Mouse (Mus musculus) stomach, postnatal 0 days (tissue): ENCODE results near the gene Kcnma1. TPM values are rescaled to one million over a fixed set of nuclear protein-coding genes. Genes with fewer than 3 reads are reported as not detected.

Source experiments
- ATAC-seq: fragments of 200-750 bp; cut with Nextera tagmentation; 2 replicates; pipeline ENCODE4 v1.8.0; 2017; ENCODE audit not compliant: low FRiP score, low TSS enrichment
- DNase-seq: peaks from one replicate; pipeline ENCODE4 v3.0.0-alpha.2; 2016; ENCODE audit warnings: low spot score
- H3K27ac ChIP-seq: fragments of 300-500 bp; sonication (generic); replicated peaks from 2 replicates; pipeline ENCODE4 v1.5.1; 2014; ENCODE audit warnings: mild to moderate bottlenecking, control low read depth
- H3K27me3 ChIP-seq: fragments of 300-500 bp; sonication (generic); 2 replicates; pipeline ENCODE4 v1.6.1; 2014; ENCODE audit warnings: low read length; ENCODE audit not compliant: control insufficient read depth, insufficient read depth
- H3K36me3 ChIP-seq: fragments of 300-500 bp; sonication (generic); 2 replicates; pipeline ENCODE4 v1.6.1; 2014; ENCODE audit warnings: low read length, mixed read lengths; ENCODE audit not compliant: control insufficient read depth, insufficient read depth
- H3K4me1 ChIP-seq: fragments of 300-500 bp; sonication (generic); replicated peaks from 2 replicates; pipeline ENCODE4 v1.6.1; 2014; ENCODE audit warnings: antibody characterized with exemption; ENCODE audit not compliant: control insufficient read depth, insufficient read depth
- H3K4me2 ChIP-seq: fragments of 300-500 bp; sonication (generic); replicated peaks from 2 replicates; pipeline ENCODE4 v1.6.1; 2014; ENCODE audit warnings: low read depth, mild to moderate bottlenecking, control low read depth, moderate library complexity
- H3K4me3 ChIP-seq: fragments of 300-500 bp; sonication (generic); 2 replicates; pipeline ENCODE4 v1.5.1; 2014; ENCODE audit warnings: low read depth, low read length, control low read depth
- H3K9ac ChIP-seq: fragments of 300-500 bp; sonication (generic); 2 replicates; pipeline ENCODE4 v1.6.1; 2014; ENCODE audit warnings: mild to moderate bottlenecking, low read length, control low read depth, mixed read lengths
- H3K9me3 ChIP-seq: fragments of 300-500 bp; sonication (generic); 2 replicates; pipeline ENCODE4 v1.6.1; 2016; ENCODE audit warnings: low read length; ENCODE audit not compliant: control insufficient read depth
- CTCF ChIP-seq: IDR thresholded peaks from 2 replicates; pipeline ENCODE4 v1.5.1; 2016; ENCODE audit warnings: antibody characterized with exemption, low read depth, mild to moderate bottlenecking, moderate library complexity
- EP300 ChIP-seq: optimal IDR thresholded peaks from 2 replicates; pipeline ENCODE3; 2016; ENCODE audit warnings: antibody characterized with exemption
- WGBS: fragments of 180-500 bp; shearing (Covaris S2); extraction: QIAGEN DNeasy Blood & Tissue Kit; methylation state at CpG from one replicate; pipeline ENCODE4 v1.1.7; 2014; 5-methylcytosine and 5-hydroxymethylcytosine counted together
- polyA plus RNA-seq: library from polyadenylated mRNA; unstranded; fragments of >200 nt; fragmentation: Nextera tagmentation; extraction: Ambion mirVana; gene quantifications from 2 replicates; pipeline ENCODE4 v1.2.1, GENCODE M21; 2015

Gene Kcnma1
- polyA plus RNA-seq, 1 experiment from 2014 or later: 13.3 TPM

- Histone ChIP-seq H3K4me3 (no peak overlapping the region), H3K4me1 (no peaks in the 10 kb centered on the region), H3K9ac (no peak overlapping the region), H3K27me3 (no peaks in the 10 kb centered on the region), H3K36me3 (no peaks in the 10 kb centered on the region), H3K27ac (no peak overlapping the region), H3K9me3 (no peaks in the 10 kb centered on the region), H3K4me2 (no peak overlapping the region)
- TF ChIP-seq CTCF (no peak), EP300 (no peak)
- 55% methylated on average over 2 of the region's 2 CpGs for WGBS
- ATAC-seq (no peak), DNase-seq (no peak)
These were observed 159.3 kb downstream of the Kcnma1 start for GRCm38 (mm10) chr14:23854946-23855345.

GRCm38 (mm10) chr14:23848529-23849141 lies 165.7 kb downstream of the Kcnma1 start:
- no peak overlapping the region for H3K4me3 ChIP-seq
- no peaks in the 10 kb centered on the region for H3K27me3 ChIP-seq
- TF ChIP-seq CTCF: no peak
- no peak for TF ChIP-seq EP300
- no peaks in the 10 kb centered on the region for H3K9me3 ChIP-seq
- no peak overlapping the region for H3K27ac ChIP-seq
- ATAC-seq (no peak), DNase-seq (no peak)
- H3K9ac ChIP-seq: no peak overlapping the region
- 44% methylated on average over 6 of the region's 6 CpGs for WGBS
- no peaks in the 10 kb centered on the region for H3K36me3 ChIP-seq
- no peak overlapping the region for H3K4me2 ChIP-seq
- H3K4me1 ChIP-seq: no peaks in the 10 kb centered on the region

GRCm38 (mm10) chr14:23846706-23847105 lies 167.6 kb downstream of the Kcnma1 start:
- TF ChIP-seq EP300: no peak
- TF ChIP-seq CTCF: no peak
- no peaks in the 10 kb centered on the region for H3K4me1 ChIP-seq
- H3K27ac ChIP-seq: no peak overlapping the region
- ATAC-seq (no peak), DNase-seq (no peak)
- H3K4me3 ChIP-seq: no peak overlapping the region
- no peak overlapping the region for H3K4me2 ChIP-seq
- H3K27me3 ChIP-seq: no peaks in the 10 kb centered on the region
- 88% methylated on average over 4 of the region's 4 CpGs for WGBS
- H3K9me3 ChIP-seq: no peaks in the 10 kb centered on the region
- no peak overlapping the region for H3K9ac ChIP-seq
- no peaks in the 10 kb centered on the region for H3K36me3 ChIP-seq

- Histone ChIP-seq H3K27ac (no peak overlapping the region), H3K4me1 (no peaks in the 10 kb centered on the region), H3K4me3 (no peak overlapping the region), H3K4me2 (no peak overlapping the region), H3K9ac (no peak overlapping the region), H3K27me3 (no peaks in the 10 kb centered on the region), H3K36me3 (no peaks in the 10 kb centered on the region), H3K9me3 (no peaks in the 10 kb centered on the region)
- no peak for TF ChIP-seq CTCF
- no peak for TF ChIP-seq EP300
- WGBS: 75% methylated on average over 3 of the region's 3 CpGs
- ATAC-seq (no peak), DNase-seq (no peak)
These were observed 172.3 kb downstream of the Kcnma1 start for GRCm38 (mm10) chr14:23842025-23842424.

GRCm38 (mm10) chr14:23839613-23840012 lies 174.7 kb downstream of the Kcnma1 start:
- no peaks in the 10 kb centered on the region for H3K27me3 ChIP-seq
- ATAC-seq: no peak
- 73% methylated on average over 5 of the region's 5 CpGs for WGBS

GRCm38 (mm10) chr14:23835387-23836111 lies 178.7 kb downstream of the Kcnma1 start:
- Histone ChIP-seq H3K4me2 (no peak overlapping the region), H3K27ac (no peak overlapping the region), H3K9ac (no peak overlapping the region), H3K9me3 (no peaks in the 10 kb centered on the region), H3K4me3 (no peak overlapping the region), H3K4me1 (no peaks in the 10 kb centered on the region), H3K36me3 (no peaks in the 10 kb centered on the region), H3K27me3 (no peaks in the 10 kb centered on the region)
- ATAC-seq (no peak), DNase-seq (no peak)
- TF ChIP-seq EP300 (no peak), CTCF (no peak)
- WGBS: 46% methylated on average over 10 of the region's 10 CpGs

More at GRCm38 (mm10) chr14:23839613-23840012, 174.7 kb downstream of the Kcnma1 start:
- TF ChIP-seq CTCF: no peak
- TF ChIP-seq EP300: no peak
- Histone ChIP-seq H3K4me2 (no peak overlapping the region), H3K36me3 (no peaks in the 10 kb centered on the region), H3K9me3 (no peaks in the 10 kb centered on the region), H3K4me1 (no peaks in the 10 kb centered on the region), H3K9ac (no peak overlapping the region), H3K27ac (no peak overlapping the region), H3K4me3 (no peak overlapping the region)
- DNase-seq: no peak
